Mouse (Mus musculus) G1E-ER4 (cell line): ENCODE data around the gene Gm4181. TPM values are rescaled to one million over a fixed set of nuclear protein-coding genes. Genes with fewer than 3 reads are reported as not detected.
"Not testable (repeated sequence)": the region's sequence is repeated elsewhere in the genome, so short reads cannot be mapped to it uniquely, and the experiment has no call there.

ENCODE experiments used
- GATA1 ChIP-seq: IDR thresholded peaks from one replicate; pipeline ENCODE4 v1.8.0; 2012; ENCODE audit warnings: low read length, inconsistent platforms
- polyA plus RNA-seq: library from polyadenylated mRNA; stranded (reverse); fragments of >175 nt; gene quantifications from 2 replicates; pipeline ENCODE4 v1.2.3, GENCODE M21; 2012

Gene Gm4181
- not detected in 2 replicates for polyA plus RNA-seq

- TF ChIP-seq GATA1, result not testable (repeated sequence)
These were observed at the start of gene Gm4181 for GRCm38 (mm10) chr14:51635566-51635965. Gene Gm4181 (minus strand): TSS chr14:51635666.

DNA sequence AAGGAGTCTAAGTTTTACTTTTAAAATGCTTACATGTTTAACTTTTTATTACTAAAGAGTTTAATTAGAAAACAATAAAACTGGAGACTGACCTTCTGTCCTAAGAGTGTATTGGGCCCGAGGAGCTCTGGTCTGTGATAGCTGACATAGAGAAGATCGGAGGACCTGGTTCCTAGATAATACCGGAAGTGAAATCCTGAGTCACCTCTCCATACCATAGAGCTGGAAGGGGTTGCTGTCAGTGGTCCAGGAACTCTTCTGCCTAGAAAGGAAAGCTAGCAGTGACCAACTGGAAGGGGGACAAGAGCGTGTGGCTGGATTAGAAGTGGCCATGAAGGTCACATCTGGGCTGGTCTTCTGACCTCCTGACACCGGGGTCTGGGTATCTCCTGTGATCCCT lies 41.8 kb upstream of the Gm4181 start:
- no peak for TF ChIP-seq GATA1

DNA sequence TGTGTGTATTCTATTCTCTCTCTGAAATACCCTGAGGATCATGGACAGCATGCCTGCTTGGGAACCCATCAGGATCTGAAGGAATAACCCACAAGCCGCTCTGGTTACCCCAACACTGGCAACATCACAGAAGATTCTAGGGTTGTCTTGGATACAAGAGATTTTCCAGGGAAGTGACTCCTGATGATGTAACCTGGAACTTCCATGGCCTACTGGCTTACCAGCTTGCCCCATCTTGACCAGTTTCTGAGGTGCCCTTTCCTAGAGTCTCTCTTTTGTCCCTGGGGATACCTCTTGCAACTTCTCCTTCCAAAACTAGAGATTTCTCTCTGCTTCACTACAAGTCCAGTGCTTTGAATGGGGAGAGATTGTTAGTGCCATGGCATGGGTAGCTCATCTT lies 24.3 kb downstream of the Gm4181 start, which contains the start of gene Gm17078:
Gene Gm17078 (minus strand): TSS at position 101 of the 400 bp plus-strand sequence.
- no peak for TF ChIP-seq GATA1

GRCm38 (mm10) chr14:51592039-51592438 lies 43.4 kb downstream of the Gm4181 start, which contains the start of gene Gm17174:
Gene Gm17174 (minus strand): TSS chr14:51592139.
- not testable (repeated sequence) for TF ChIP-seq GATA1

Other genes with a start within 250 kb of the Gm4181 start
- not detected in 2 replicates for gene Vmn2r88, start 224.8 kb downstream of the Gm4181 start, polyA plus RNA-seq
- gene Vmn2r89, start 183.8 kb downstream of the Gm4181 start, polyA plus RNA-seq, result not detected in 2 replicates
- gene Gm5622, start 82.9 kb downstream of the Gm4181 start, polyA plus RNA-seq, result 0.09 and 0.99 TPM in 2 replicates
- not detected in 2 replicates for gene Gm17175, start 61.6 kb downstream of the Gm4181 start, polyA plus RNA-seq
- gene Gm17174, start 43.5 kb downstream of the Gm4181 start, polyA plus RNA-seq, result not detected in 2 replicates
- not detected in 2 replicates for gene Gm17078, start 24.4 kb downstream of the Gm4181 start, polyA plus RNA-seq
- not detected in 2 replicates for gene Gm17079, start 59.8 kb upstream of the Gm4181 start, polyA plus RNA-seq
- not detected in 2 replicates for gene Gm5800, start 81.5 kb upstream of the Gm4181 start, polyA plus RNA-seq
- not detected in 2 replicates for gene Ang4, start 137.9 kb upstream of the Gm4181 start, polyA plus RNA-seq
- gene AY358078, start 164.4 kb upstream of the Gm4181 start, polyA plus RNA-seq, result not detected in 2 replicates
- not detected in 2 replicates for gene Ear6, start 218.0 kb upstream of the Gm4181 start, polyA plus RNA-seq
- gene Mettl17, start 249.2 kb upstream of the Gm4181 start, polyA plus RNA-seq, result 13.1 and 21.0 TPM in 2 replicates